Mouse (Mus musculus): Measurements from ENCODE around the gene Ccdc89.

The Ccdc89 gene

GRCm38 (mm10) chr7:90426020-90427001 is at the start of gene Ccdc89:
Gene Ccdc89, plus strand, starts transcription at chr7:90426577.
- DNase-seq: peak; percentile 89 to 90

DNA sequence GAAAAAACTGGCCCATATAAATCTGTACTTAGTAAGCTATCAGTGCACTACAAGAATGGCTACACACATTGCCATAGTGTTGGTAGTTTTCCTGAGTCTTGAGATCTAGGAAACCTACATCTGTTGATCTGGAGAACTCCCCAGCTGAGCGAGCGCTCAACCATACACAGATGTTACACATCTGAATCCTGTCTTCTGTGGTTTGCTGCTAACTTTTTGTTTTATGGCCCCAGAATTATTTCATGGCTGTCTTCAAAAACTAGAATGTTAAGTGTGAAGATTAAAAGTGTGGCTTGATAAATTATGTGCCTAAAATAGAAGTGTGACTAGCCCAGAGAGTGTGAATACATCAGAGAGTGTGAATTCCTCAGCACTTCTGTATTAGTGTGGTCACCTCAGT is 42.0 kb upstream of the Ccdc89 start:
- DNase-seq: no peak

- peak; percentile 15 to 39 for DNase-seq
Measured at GRCm38 (mm10) chr7:90386885-90387459, 39.4 kb upstream of the Ccdc89 start.

DNA sequence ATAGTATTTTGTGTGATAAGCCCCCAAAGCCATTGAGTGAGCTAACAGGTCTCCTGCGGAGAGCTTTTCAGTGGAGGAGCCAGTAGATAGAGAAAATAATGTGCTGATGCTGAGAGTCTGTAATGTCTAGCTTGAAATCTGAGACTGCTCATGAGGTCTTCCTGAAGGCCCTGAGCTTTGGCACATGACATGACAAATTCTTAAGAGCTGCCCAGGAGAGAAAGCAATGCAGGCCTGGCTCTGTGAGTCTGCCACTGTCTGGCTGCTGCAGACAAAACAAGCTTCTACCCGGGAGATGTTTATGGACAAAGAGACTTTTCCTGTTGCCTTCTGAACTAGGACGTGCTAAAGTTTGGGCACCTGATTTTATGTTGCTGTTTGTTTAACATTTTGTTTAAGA is 36.6 kb upstream of the Ccdc89 start:
- no peak for DNase-seq

DNA sequence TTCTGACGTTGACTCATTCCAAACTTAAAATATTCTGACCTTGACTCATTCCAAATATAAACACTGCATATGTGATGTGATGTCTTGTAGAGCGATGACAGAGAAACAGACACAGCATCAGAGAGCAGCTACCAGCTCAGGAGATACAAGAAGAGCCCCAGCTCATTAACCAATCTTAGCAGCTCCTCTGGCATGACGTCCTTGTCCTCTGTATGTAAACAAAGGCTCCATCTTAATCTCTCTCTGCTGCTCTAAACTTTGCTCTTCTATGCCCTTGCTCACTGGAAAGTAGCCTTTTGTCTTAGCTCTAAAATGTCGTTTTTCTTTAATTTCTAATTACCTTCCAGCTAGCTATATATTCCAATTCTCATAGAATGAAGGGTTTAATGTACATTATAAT is 31.3 kb upstream of the Ccdc89 start:
- DNase-seq: no peak

GRCm38 (mm10) chr7:90395928-90396327 is 30.4 kb upstream of the Ccdc89 start:
- no peak for DNase-seq

- peak; percentile 81 to 86 for DNase-seq
Measured at GRCm38 (mm10) chr7:90409934-90410333, 16.4 kb upstream of the Ccdc89 start.

DNA sequence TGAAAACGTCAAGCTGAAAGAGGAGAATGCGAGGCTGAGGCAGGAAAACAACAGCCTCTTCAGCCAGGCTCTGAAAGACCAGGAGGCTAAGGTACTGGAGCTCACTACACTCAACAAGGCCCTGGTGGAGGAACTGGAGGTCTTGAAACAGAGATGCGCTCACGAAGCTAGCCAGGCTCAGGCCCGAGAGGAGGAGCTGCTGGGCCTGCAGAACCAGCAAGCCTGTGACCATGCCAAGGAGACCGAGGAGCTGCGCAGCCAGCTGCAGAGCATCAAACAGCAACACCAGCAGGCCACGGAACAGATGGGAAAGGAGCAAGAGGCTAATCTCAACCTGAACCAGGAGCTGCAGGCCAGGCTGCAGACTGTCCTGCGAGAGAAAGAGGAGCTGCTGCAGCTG is 629 bp downstream of the Ccdc89 start:
- DNase-seq: peak in 1 of 2 experiments; percentile 19

GRCm38 (mm10) chr7:90432221-90432620 is 5.8 kb downstream of the Ccdc89 start:
- DNase-seq: peak in 1 of 2 experiments; percentile 17

GRCm38 (mm10) chr7:90440044-90440443 is 13.7 kb downstream of the Ccdc89 start:
- no peak for DNase-seq

DNA sequence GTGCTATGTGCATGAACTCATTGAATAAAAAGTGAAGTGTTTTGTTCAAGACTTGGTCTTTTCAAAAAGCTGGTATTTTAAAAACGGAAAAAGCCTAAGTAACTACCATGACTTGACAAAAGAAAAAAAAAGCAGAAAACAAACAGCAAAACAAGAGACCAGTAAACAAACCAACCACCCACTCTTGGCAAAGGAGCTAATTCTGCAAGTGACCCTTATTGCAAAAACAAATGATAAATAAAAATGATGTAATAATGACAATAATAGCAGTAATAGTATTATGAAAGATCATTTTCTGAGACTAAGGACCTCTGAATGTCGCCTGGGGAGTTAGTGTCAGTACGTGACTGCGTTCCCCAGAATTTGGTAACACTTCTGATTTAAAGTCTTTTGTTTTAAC is 15.7 kb downstream of the Ccdc89 start:
- DNase-seq: peak; percentile 10 to 50

- DNase-seq: peak; percentile 97 to 98
Measured at GRCm38 (mm10) chr7:90442518-90443080, 16.2 kb downstream of the Ccdc89 start, which contains the start of gene Crebzf. Gene Crebzf, plus strand, starts transcription at chr7:90442729.

DNA sequence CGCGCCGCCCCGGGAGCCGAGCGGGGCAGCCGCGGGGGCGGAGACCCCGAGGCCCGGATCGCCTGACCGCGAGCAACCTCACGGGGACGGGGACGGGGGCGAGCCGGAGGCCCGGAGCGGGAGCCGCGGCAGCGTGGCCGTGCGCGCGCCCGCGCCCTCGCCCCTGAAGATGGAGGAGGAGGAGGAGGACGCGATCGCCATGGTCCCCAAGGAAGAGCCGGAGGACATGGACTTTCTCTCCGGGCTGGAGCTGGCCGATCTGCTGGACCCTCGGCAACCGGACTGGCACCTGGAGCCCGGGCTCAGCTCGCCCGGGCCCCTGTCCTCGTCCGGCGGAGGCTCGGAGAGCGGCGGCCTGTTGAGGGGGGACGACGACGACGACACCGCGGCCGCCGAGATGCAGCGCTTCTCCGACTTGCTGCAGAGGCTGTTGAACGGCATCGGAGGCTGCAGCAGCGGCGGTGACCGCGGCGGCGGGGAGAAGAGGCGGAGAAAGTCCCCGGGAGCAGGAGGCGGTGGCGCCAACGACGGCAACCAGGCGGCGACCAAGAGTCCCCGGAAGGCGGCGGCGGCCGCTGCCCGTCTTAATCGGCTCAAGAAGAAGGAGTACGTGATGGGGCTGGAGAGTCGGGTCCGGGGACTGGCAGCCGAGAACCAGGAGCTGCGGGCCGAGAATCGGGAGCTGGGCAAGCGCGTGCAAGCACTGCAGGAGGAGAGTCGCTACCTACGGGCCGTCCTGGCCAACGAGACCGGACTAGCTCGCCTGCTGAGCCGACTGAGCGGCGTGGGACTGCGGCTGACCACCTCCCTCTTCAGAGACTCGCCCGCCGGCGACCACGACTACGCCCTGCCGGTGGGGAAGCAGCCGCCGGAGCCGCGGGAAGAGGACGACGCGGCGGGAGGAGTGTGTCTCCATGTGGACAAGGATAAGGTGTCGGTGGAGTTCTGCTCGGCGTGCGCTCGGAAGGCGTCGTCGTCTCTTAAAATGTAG is 17.0 kb downstream of the Ccdc89 start:
- peak; percentile 87 to 88 for DNase-seq

GRCm38 (mm10) chr7:90444206-90444605 is 17.8 kb downstream of the Ccdc89 start:
- peak in 1 of 2 experiments; percentile 39 for DNase-seq

GRCm38 (mm10) chr7:90456149-90456844 is 29.9 kb downstream of the Ccdc89 start:
- peak in 1 of 2 experiments; percentile 26 for DNase-seq

GRCm38 (mm10) chr7:90456845-90457468 is 30.6 kb downstream of the Ccdc89 start, which contains the start of gene Tmem126a:
Gene Tmem126a, minus strand, starts transcription at chr7:90457229.
- peak; percentile 96 to 97 for DNase-seq

GRCm38 (mm10) chr7:90457517-90457916 is 31.1 kb downstream of the Ccdc89 start:
- DNase-seq: peak; percentile 39 to 54

GRCm38 (mm10) chr7:90460330-90460729 is 34.0 kb downstream of the Ccdc89 start:
- no peak for DNase-seq

DNA sequence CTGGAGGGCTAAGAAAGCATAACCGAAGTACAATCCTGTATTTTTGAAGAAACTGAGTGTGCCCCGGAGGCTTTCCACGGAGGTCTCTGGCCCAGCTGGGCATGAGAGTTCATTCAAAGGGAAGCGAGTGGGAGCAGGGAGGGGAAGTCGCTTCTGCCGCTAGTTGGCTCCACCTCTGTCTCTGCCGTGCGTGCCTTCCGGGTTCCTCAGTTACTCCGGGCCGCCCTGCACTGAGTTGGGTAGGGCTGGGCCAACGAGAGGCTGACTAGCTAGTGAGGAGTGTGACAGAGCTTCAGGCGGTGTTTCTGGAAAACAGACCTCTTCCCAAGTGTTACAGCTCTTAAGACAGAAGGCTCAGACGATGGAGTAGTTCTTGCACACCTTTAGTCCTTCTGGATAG is 34.6 kb downstream of the Ccdc89 start:
- peak; percentile 34 to 38 for DNase-seq

- DNase-seq: no peak
Measured at GRCm38 (mm10) chr7:90461441-90461840, 35.1 kb downstream of the Ccdc89 start.

GRCm38 (mm10) chr7:90473511-90473910 is 47.1 kb downstream of the Ccdc89 start:
- no peak for DNase-seq
